Mouse (Mus musculus) gastrocnemius, postnatal 14 days (tissue): Measurements from ENCODE around the gene Insm1. TPM values are rescaled to one million over a fixed set of nuclear protein-coding genes. Genes with fewer than 3 reads are reported as not detected.

ENCODE experiments used
- DNase-seq: peaks from one replicate; pipeline ENCODE4 v3.0.0; 2021; ENCODE audit warnings: mixed read lengths
- intact Hi-C: fragments of 180-260 bp; cut with DNase I; formaldehyde crosslinking; loops from one replicate; pipeline ENCODE4 v1.15.1; 2025; ENCODE audit warnings: low total_unique reads
- total RNA-seq, 2 experiments: library from RNA; stranded (reverse); gene quantifications; 2 replicates each; pipeline ENCODE4 v1.2.3; 2021

Insm1 gene
- total RNA-seq, 2 experiments from 2014 or later = not detected

DNA sequence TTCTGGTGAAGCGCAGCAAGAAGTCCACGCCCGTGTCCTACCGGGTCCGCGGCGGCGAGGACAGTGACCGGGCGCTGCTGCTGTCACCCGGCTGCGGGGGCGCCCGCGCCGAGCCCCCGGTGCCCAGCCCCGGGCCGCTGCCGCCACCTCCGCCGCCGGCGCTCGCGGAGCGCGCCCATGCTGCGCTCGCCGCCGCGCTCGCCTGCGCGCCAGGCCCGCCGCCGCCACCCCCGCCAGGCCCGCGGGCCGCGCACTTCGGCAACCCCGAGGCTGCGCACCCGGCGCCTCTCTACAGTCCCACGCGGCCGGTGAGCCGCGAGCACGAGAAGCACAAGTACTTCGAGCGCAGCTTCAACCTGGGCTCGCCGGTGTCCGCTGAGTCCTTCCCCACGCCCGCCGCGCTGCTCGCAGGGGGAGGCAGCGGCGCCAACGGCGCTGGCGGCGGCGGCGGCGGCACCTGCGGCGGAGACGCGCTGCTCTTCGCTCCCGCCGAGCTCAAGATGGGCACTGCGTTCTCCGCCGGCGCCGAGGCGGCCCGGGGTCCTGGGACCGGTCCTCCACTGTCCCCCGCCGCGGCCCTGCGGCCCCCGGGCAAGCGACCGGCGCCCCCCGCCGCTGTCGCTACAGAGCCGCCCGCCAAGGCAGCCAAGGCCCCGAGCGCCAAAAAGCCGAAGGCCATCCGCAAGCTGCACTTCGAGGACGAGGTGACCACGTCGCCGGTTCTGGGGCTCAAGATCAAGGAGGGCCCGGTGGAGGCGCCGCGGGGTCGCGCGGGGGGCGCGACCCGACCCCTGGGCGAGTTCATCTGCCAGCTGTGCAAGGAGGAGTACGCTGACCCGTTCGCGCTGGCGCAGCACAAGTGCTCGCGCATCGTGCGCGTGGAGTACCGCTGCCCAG, 806 bp downstream of the Insm1 start:
- intact Hi-C loops = no loop called here
- DNase-seq = no peak

DNA sequence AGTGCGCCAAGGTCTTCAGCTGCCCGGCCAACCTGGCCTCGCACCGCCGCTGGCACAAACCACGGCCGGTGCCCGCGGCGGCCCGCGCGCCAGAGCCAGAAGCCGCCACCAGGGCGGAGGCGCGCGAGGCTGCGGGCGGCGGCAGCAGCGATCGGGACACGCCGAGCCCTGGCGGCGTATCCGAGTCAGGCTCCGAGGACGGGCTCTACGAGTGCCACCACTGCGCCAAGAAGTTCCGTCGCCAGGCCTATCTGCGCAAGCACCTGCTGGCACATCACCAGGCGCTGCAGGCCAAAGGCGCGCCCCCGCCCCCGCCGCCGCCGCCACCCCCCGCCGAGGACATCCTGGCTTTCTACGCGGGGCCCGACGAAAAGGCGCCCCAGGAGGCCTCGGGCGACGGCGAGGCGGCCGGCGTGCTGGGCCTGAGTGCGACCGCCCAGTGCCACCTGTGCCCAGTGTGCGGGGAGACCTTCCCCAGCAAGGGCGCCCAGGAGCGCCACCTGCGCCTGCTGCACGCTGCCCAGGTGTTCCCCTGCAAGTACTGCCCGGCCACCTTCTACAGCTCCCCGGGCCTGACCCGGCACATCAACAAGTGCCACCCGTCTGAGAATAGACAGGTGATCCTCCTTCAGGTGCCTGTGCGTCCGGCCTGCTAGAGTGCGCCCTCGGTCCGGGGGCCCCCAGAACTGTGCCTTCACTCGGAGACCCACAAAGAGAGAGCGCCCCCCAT, 1.6 kb downstream of the Insm1 start:
- DNase-seq = no peak
- intact Hi-C loops = no loop called here

DNA sequence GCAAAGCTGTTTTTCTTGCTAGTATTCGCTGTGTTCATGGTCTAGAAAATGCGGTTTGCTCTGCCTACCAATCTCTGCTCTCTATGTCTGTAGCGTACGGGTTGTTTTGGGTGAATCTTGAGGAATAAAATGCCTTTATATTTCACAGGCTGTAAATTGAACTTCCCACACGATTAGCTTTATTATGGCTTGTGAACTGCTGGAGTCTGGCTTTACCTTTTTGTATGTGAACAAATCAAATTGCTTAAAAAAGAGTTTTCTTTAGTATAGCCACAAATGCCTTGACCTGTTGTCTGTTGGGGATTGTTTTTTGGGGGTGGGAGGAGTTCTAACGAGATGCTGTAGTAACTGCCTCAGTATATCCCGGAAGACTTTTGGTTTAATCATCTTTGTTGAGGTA, 2.4 kb downstream of the Insm1 start:
- no peak for DNase-seq
- intact Hi-C loops = no loop called here

DNA sequence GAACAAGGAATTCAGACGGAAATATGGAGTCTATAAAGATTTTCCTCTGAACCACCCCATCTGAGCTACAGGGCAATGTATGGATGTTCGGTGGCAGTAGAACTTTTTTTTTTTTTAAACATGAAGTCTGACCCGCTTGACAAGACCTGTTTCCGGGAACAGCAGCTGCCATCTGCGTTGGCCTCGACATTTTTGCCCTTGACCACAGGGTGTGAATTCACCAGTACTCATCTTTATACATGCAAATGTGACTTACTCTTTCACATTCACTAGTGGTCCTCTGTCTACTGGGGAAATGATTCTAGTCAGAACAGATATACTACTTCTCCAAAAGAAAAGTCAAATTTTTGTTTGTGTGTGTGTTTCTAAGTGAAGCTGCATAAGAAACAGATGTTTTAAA, 4.1 kb downstream of the Insm1 start:
- DNase-seq = no peak
- intact Hi-C loops = no loop called here

DNA sequence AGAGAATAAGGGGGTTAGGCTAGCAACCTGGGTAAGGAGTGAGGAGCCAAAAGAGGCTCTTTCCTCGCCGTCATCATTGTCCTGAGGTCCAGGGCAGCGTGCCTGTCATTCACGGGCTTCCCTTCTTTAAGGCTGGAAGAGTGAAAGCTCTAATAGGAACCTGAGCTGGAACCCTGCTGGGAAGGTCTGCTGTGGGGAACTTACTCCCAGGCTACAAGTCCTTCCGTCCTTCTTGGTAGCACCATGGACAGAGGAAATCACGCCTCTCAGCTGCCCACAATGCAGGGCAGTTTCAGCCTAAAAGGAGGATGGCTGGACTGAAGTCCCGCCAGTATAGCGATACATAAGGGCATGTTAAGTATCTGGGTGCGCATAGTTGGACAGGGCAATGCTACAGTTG, 4.8 kb downstream of the Insm1 start:
- intact Hi-C loops = no loop called here
- no peak for DNase-seq

DNA sequence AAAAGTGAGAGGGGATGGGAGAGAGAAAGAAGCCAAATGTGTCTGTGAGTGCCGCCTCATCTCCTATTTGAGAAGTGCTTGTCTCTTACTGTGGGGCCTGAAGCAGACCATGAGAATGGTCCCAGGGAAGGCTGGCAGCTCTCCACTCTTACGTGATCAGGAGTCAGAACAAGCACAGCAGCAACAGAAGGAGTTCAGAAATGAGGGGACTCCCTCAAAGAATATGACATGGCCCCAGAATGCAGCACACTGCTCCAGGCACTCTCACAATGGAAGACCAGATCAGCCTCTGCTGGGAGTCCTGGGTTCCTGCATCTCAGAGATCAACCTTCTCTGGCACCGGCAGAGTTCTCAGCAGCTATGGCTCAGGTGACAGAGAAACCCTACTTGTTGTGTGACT, 5.9 kb downstream of the Insm1 start:
- no peak for DNase-seq
- intact Hi-C loops = no loop called here

DNA sequence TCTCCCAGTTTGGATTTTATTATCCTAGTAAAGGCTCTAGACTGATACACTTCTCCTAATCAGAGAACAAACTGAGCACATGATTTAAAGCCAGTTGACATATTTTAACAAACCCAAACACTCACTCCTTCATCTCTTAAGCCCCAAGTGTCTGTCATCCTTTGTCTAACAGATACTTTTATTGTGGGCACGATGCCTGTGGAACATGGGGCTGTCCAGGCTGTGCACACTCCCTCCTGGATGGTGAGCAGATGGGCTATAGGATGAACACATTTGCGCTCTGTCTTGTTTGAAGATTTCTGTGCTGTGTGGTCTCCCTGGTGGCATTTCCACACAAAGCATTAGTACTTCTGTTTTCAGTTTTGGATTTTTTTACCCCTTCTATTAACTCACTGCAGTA, 6.7 kb downstream of the Insm1 start:
- intact Hi-C loops = no loop called here
- DNase-seq = no peak

DNA sequence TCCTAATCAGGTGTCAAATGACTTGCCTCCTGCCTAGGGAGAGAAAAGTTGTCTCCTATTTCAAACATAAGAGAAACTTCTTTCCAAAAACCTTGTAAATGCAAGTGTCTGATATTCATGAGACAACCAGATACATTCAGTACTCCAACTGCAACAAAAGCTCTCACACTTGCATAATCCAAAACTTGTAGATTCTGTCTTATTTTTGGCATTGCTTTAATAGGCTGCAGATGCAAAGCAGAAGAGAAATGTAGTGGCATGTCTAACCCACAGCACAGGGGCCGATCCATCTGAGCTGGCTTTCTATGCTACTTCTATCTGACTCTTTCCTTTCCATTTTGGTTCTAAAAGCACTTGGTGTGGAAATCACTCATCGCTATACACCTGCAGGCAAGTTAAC, 9.8 kb downstream of the Insm1 start:
- intact Hi-C loops = no loop called here
- DNase-seq = no peak

DNA sequence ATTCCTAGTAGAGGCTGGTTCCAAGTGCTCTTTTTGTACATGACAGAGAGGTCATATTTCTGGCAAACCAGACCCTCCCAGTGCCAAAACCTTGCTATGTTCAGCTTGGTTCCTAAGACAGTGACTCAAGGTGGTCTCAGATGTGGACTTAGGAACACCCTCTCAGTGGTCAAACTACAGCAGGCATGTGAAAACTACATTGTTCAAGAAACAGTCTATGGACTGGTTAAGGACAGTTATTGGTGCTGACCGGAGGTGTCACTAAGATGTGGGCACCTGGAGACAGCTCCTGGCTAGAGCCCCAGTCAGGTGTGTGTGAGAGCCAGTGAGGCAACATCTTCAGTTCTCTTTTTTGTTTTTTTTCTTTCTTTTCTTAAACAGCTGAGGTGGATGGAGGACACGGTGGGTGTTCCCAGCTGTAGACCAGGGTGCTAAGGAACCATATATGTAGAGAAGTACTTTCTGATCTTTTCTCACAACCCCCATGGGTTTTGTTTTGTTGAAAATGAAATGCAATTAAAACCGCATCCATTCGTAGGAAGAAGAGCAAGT, 17.6 kb downstream of the Insm1 start:
- intact Hi-C loops = no loop called here
- DNase-seq = no peak

DNA sequence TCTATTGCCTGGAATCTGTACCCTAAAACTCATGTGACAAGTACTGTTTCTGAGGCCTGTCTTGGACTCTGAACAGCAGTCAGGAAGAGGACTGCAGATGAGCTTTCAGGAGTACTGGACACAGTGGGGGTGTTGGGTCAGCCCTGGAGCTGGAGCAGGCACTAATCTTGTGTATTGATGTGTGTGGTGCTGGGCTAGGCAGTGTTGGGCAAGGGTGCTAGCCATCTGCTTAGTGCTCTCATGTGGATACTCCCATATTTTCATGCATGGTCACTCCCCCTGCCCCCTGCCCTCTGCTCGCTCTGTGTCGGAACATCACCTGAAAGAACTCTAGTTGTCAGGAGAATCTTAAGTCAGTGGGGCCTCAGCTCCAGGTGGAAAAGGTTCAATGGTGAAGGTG, 22.3 kb downstream of the Insm1 start:
- no peak for DNase-seq
- intact Hi-C loops = no loop called here

DNA sequence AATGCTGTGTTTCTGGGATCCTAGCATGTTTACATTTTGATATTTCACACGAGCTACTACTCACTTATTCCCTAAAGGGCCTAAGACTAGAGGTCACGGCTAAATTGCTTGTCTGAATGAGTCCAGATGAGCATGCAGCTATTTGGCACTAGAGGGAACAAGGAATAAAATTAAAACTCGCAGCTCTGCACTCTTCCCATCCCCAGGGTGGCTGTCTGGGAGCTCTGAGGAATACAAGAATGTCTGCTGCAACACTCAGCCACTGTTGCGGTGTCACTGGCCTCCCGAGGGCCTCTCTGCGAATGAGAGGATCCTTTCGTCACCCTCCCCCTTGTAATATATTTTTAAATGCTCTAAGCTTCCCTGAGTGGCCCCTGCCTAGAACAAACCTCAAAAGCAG, 23.7 kb downstream of the Insm1 start:
- intact Hi-C loops = no loop called here

DNA sequence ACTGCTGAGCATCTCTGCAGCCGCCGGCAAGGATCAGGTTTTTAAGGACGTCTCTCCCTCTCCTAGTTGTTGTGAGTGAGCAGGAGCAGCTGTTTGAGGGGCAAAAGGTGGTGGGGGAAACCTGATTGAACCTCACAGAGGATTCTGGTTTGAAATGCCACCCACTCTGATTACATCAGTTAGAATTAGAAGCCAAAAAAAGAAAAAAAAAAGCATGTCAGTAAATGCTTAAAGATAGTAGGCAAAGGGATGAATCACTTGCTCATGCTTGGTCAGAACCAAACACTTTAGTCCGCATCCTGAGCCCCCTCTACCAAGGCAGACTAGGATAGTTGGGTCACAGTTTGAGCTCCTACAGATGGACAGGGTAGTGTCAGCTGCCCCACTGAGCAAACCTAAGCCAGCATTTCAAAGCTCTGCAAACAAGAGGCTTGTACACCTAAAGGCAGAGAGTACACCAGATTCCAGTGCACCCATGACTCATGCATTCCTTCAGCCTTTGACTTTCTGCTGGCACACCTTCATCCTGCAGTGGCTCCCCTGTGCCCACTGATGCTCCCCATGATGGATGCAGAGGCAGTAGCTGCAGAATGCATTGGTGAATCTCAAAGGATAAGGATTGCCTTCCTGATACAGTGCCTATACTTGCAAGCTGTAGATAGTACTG, 24.8 kb downstream of the Insm1 start:
- intact Hi-C loops = no loop called here
- DNase-seq = no peak

More for the DNA sequence above, 23.7 kb downstream of the Insm1 start:
- no peak for DNase-seq

DNA sequence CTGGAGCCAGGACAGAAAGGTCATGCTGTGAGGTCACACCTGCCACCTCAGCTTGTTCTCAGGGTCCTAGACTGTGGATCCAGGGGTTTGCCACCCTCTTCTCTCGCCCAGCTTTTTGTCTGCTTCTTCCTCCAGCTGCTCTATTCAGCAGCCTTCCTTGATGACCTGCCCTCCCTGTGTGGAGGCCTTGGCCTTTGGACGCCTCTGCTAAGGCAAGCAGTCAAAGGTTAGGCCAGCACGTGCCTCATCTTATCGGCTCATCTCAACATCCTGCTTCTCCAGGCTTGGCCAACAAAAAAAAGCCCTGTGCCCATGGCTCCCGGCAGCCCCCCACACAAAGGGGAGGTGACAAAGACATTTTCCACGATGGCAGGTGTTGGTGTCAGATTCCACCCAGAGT, 25.9 kb downstream of the Insm1 start:
- intact Hi-C loops = no loop called here
- DNase-seq = no peak

DNA sequence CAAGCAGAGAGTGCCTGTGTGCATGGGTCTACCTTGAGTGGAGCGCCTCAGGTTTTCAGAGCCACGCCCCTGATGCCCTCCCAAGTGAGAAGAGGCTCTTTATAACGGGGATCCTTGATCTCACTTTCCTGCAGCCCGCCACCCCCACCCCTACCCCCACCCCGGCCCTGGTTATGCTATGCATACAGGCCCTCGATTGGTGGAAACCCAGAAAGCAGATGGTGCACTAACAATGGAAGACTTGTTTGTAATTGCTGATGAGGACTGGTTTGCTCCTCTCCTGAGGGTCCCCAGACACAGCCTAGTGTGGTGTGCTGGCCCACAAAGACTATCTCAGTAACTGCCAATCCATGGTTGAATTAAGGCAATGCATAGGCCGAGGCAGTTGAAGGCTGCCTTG, 27.3 kb downstream of the Insm1 start:
- no peak for DNase-seq
- intact Hi-C loops = no loop called here

DNA sequence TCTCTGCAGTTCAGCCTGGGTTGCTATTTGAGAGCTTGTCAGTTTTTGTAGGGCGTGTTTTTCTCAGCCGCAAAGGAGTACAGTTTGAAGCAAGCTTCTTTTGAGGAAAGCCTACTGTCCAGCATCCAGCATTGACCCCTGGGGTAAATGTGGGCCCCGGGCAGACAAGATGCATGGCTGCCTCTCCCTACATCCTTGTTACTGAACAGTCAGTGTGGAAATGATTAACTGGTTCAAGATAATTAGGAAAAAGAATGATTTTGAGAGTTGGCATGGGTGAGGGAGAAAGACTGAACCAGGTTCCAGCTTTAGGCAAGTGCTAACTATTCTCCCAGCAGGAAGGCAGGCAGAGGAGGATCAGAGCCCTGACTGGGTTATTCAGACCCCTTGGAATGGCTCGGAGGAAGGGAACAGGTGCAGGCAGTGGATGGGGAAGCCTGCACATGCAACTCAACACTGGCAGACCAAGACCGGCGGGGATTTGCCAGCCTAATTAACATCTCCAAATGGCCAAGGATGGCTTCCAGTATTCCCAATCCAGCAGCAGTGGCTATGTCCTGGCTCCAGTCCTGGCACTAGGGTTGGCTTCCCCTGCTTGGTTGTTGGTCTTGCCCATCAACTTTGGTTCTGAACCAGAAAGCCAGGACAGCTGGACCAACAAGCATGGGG, 28.6 kb downstream of the Insm1 start:
- intact Hi-C loops = no loop called here
- DNase-seq = no peak

DNA sequence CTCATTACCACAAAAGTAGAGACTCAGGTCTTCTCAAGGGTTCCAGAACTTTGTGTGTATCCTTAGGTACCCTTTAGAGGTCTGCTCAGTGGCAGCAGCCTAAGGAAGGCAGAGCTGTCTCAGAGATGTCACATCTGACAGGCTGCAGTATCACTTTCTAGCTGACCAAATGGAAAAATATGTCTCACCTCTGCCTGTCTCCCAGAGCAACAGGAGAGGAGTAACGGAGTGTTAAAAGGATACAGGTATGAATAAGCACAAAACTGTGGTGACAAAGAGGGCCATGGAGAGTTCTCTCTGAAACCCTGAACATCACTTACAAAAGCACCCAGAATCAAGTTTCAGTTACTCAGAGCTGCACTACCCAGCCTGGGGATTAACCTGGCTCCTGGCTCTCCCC, 32.7 kb downstream of the Insm1 start:
- intact Hi-C loops = no loop called here
- no peak for DNase-seq

DNA sequence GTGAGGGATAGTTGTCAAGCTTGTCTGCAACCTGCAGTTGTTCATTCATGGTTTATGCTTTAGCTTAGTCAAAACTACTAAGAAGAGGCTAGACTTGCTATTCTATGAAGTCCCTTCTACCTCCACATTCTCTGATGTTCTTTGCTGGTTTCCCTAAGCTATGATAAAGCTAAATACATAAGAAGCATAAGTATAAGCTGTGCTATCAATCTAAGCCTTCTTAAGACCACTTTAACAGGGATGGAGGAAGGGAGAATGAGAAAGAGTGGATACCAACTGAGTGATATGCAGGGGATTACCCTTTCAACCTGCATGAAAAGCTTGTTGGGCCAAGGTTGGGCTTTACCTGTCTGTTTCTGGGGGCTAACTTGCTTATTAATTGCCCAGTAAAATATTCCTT, 33.9 kb downstream of the Insm1 start:
- no peak for DNase-seq
- intact Hi-C loops = no loop called here

DNA sequence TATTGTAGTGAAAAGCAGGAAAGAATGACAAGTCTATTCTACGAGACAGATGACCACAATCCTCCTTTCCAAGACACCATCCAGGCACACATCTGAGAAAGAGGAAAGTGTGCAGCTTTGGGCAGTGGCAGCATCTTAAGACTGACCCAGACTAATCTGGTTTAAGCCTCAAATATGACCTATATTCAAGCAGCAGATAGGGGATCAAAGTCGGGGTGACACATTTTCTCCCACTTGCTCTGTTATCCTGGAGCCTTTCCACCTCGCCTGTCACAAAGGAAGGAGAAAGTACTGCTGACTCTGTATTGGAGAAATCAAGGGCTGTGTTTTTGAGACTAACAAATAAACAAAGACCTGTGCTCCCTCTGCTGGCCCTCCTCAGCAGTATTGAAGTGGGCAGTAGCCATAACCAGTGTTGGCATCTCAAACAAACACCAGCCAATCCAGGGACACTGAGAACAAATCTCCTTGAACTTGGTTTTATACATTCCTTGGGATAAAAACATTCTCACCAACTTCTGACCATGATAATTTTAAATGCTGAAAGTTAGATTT, 34.7 kb downstream of the Insm1 start:
- intact Hi-C loops = no loop called here
- DNase-seq = peak; percentile 19

DNA sequence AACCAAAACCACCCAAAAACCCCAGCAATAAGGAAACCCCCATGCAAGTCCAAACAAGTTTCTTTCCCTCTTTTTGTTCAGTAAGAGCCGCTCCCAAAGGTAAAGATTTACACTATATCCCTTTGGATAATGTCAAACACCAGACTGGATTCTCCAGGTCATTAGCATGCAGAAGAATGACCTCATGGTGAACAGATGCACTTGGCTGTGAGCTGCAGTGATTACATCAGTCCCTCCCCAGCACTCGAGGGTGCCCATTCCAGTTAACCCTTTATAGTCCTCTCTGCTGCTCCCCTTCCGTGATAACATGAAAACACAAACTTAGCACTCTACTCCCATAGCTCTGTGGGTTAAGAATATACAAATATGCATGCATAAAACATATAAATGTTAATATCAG, 35.3 kb downstream of the Insm1 start:
- intact Hi-C loops = no loop called here
- DNase-seq = no peak

DNA sequence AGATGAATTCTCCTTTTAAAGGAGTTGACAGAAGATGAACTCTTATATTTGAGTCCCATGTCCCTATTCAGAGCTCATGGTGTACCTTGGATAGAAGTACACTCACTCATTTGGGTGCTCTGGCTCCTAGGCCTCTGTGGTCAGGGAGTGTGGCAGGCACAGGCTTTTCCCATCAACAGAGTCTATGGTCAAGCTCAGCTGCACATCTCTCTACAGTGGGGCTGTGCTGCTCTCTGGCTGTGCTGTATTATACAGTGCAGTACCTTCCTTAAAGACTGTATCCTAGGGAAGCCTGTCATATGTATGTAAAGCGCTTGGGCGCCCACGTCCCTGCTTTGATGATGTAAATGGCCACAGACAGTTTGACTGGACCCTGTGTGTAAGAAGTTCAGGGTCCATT, 35.9 kb downstream of the Insm1 start:
- DNase-seq = no peak
- intact Hi-C loops = no loop called here
